ENCODE assay signal across 28 mouse cellular contexts in genomic region chr8:65174746-65175476, GRCm38 (mm10). TPM values are rescaled to one million over a fixed set of nuclear protein-coding genes. Genes with fewer than 3 reads are reported as not detected.
DNase-seq lines count a peak whose midpoint lies in the region; ATAC-seq lines count a peak whose summit lies in the region.
"Had no signal": no experiment of that assay in that cellular context is flagged by ENCODE, and none has a peak within 500 bp of the region (broad histone marks: within the 10 kb centered on the region; RNA-seq: fewer than 3 reads in every experiment).

No protein-coding gene starts in this region.

- H3K9ac ChIP-seq in intestine, embryonic 14.5 days (ENCODE audit: low read length): no peak overlapping the region
- no peak overlapping the region for H3K9ac ChIP-seq in intestine, embryonic 15.5 days
- H3K9ac ChIP-seq: embryonic facial prominence, embryonic 13.5 days; forebrain, embryonic 12.5 days; forebrain, embryonic 15.5 days; heart, embryonic 12.5 days; heart, embryonic 15.5 days; hindbrain, embryonic 13.5 days had no signal

- 45% methylated on average over 3 of the region's 3 CpGs for WGBS in intestine, embryonic 14.5 days
- WGBS in intestine, embryonic 15.5 days: 33% methylated on average over 3 of the region's 3 CpGs
- 9% methylated on average over 3 of the region's 3 CpGs for WGBS in large intestine, adult 2 months

- peak; percentile 71 for ATAC-seq in intestine, embryonic 14.5 days (replicated peaks; ENCODE audit: low FRiP score, low TSS enrichment, low read depth)
- peak; percentile 95 for ATAC-seq in intestine, embryonic 15.5 days
- ATAC-seq: CD4-positive, CD25-positive, alpha-beta regulatory T cell, adult 4 months; forebrain, embryonic 15.5 days; hindbrain, embryonic 16.5 days had no signal

- H3K36me3 ChIP-seq in intestine, embryonic 14.5 days (ENCODE audit: control insufficient read depth, insufficient read depth, low read length): no peaks in the 10 kb centered on the region
- no peaks in the 10 kb centered on the region for H3K36me3 ChIP-seq in intestine, embryonic 15.5 days
- H3K36me3 ChIP-seq: embryonic facial prominence, embryonic 10.5 days; embryonic facial prominence, embryonic 13.5 days; forebrain, embryonic 12.5 days; forebrain, embryonic 15.5 days; heart, embryonic 12.5 days; heart, embryonic 15.5 days; hindbrain, embryonic 10.5 days; hindbrain, embryonic 13.5 days had no signal

- no peak for DNase-seq in intestine, embryonic 14.5 days (ENCODE audit: low spot score)
- DNase-seq in large intestine, adult 2 months (ENCODE audit: low read depth, low spot score): peak; percentile 60
- no peak for DNase-seq in urinary bladder, postnatal 25 days (ENCODE audit: low spot score)
- DNase-seq in urinary bladder, postnatal 4 days (ENCODE audit: low spot score in 2 of 2): no peak
- no peak for DNase-seq in lung, postnatal 4 days
- DNase-seq: adrenal gland, adult 2 months; adrenal gland, postnatal 14 days; cerebellum, adult 11 months; cerebellum, adult 2 months; cerebellum, postnatal 14 days; gastrocnemius, postnatal 25 days; heart, adult 18-20 months; heart, postnatal 10 days; heart, postnatal 36 days had no signal

- H3K9me3 ChIP-seq in intestine, embryonic 14.5 days (ENCODE audit: control insufficient read depth, low read length): no peaks in the 10 kb centered on the region
- H3K9me3 ChIP-seq in intestine, embryonic 15.5 days: no peaks in the 10 kb centered on the region
- H3K9me3 ChIP-seq: embryonic facial prominence, embryonic 10.5 days; embryonic facial prominence, embryonic 13.5 days; forebrain, embryonic 12.5 days; forebrain, embryonic 15.5 days; heart, embryonic 15.5 days; hindbrain, embryonic 10.5 days; hindbrain, embryonic 13.5 days had no signal

- no peak overlapping the region for H3K4me3 ChIP-seq in intestine, embryonic 14.5 days (ENCODE audit: low read depth, low read length)
- H3K4me3 ChIP-seq in intestine, embryonic 15.5 days (replicated peaks): no peak overlapping the region
- H3K4me3 ChIP-seq: embryonic facial prominence, embryonic 10.5 days; embryonic facial prominence, embryonic 13.5 days; erythroblast, embryonic 14.5 days; forebrain, embryonic 12.5 days; forebrain, embryonic 15.5 days; heart, embryonic 12.5 days; heart, embryonic 15.5 days; hindbrain, embryonic 10.5 days; hindbrain, embryonic 13.5 days had no signal

- no peaks in the 10 kb centered on the region for H3K27me3 ChIP-seq in intestine, embryonic 14.5 days (replicated peaks; ENCODE audit: control insufficient read depth, insufficient read depth, low read length)
- no peaks in the 10 kb centered on the region for H3K27me3 ChIP-seq in intestine, embryonic 15.5 days (replicated peaks)
- H3K27me3 ChIP-seq: embryonic facial prominence, embryonic 13.5 days; forebrain, embryonic 12.5 days; forebrain, embryonic 15.5 days; heart, embryonic 12.5 days; heart, embryonic 15.5 days; hindbrain, embryonic 13.5 days had no signal

- no peak overlapping the region for H3K4me2 ChIP-seq in intestine, embryonic 14.5 days (ENCODE audit: low read length)
- no peak overlapping the region for H3K4me2 ChIP-seq in intestine, embryonic 15.5 days (replicated peaks)
- H3K4me2 ChIP-seq: embryonic facial prominence, embryonic 13.5 days; forebrain, embryonic 12.5 days; forebrain, embryonic 15.5 days; heart, embryonic 12.5 days; heart, embryonic 15.5 days; hindbrain, embryonic 13.5 days had no signal

- no peaks in the 10 kb centered on the region; the same call in 1 of the 2 replicates for H3K4me1 ChIP-seq in intestine, embryonic 14.5 days (replicated peaks; ENCODE audit: control insufficient read depth, insufficient read depth, low read length)
- no peaks in the 10 kb centered on the region for H3K4me1 ChIP-seq in intestine, embryonic 15.5 days (replicated peaks)
- H3K4me1 ChIP-seq: embryonic facial prominence, embryonic 13.5 days; forebrain, embryonic 12.5 days; forebrain, embryonic 15.5 days; heart, embryonic 12.5 days; heart, embryonic 15.5 days; hindbrain, embryonic 13.5 days had no signal

- 0 out of 2 replicates have a peak overlapping the region, but pooled peaks have one; percentile 2 for H3K27ac ChIP-seq in intestine, embryonic 14.5 days (ENCODE audit: low read depth)
- peak overlapping the region; percentile 25; the same call in 1 of the 2 replicates for H3K27ac ChIP-seq in intestine, embryonic 15.5 days
- H3K27ac ChIP-seq: embryonic facial prominence, embryonic 10.5 days; embryonic facial prominence, embryonic 13.5 days; forebrain, embryonic 12.5 days; forebrain, embryonic 15.5 days; heart, embryonic 15.5 days; hindbrain, embryonic 10.5 days; hindbrain, embryonic 13.5 days had no signal

RNA-seq across cellular contexts. Expression of gene BC030870, which starts 45.5 kb away (rescaled TPM):
- polyA plus RNA-seq in intestine, embryonic 14.5 days (2014; fragmentation: Nextera tagmentation; extraction: Ambion mirVana): 12.0 and 14.3 TPM in 2 replicates
- 31.9 and 32.3 TPM in 2 replicates for polyA plus RNA-seq in intestine, embryonic 15.5 days (2015; fragmentation: Nextera tagmentation; extraction: Ambion mirVana)
- polyA plus RNA-seq in large intestine, adult 2 months (2012; rRNA removed): 7.6 and 10.4 TPM in 2 replicates
- polyA plus RNA-seq: adrenal gland, adult 2 months; C2C12; CD4-positive, CD25-positive, alpha-beta regulatory T cell, adult 4 months; cerebellum, adult 2 months; embryonic facial prominence, embryonic 10.5 days; embryonic facial prominence, embryonic 13.5 days; erythroblast, embryonic 14.5 days; forebrain, embryonic 12.5 days; forebrain, embryonic 15.5 days; gonadal fat pad, adult 2 months; heart, embryonic 12.5 days; heart, embryonic 15.5 days; hindbrain, embryonic 10.5 days; hindbrain, embryonic 13.5 days; hindbrain, embryonic 16.5 days had no signal
